Mouse (Mus musculus) kidney, embryonic 14.5 days (tissue): Measurements from ENCODE around the gene Saxo1. TPM values are rescaled to one million over a fixed set of nuclear protein-coding genes. Genes with fewer than 3 reads are reported as not detected.

Source experiments
- ATAC-seq: fragments of 200-750 bp; cut with Nextera tagmentation; 2 replicates; pipeline ENCODE4 v1.8.0; 2017; ENCODE audit warnings: moderate number of reproducible peaks, mild to moderate bottlenecking, moderate TSS enrichment, moderate library complexity; ENCODE audit not compliant: low FRiP score, low TSS enrichment
- H3K27ac ChIP-seq: fragments of 300-500 bp; sonication (generic); 2 replicates; pipeline ENCODE4 v1.5.1; 2014; ENCODE audit warnings: low read depth, mild to moderate bottlenecking, low read length, moderate library complexity, mixed read lengths
- H3K27me3 ChIP-seq: fragments of 300-500 bp; sonication (generic); 2 replicates; pipeline ENCODE4 v1.6.1; 2014; ENCODE audit warnings: mild to moderate bottlenecking, low read length; ENCODE audit not compliant: control insufficient read depth, insufficient read depth
- H3K36me3 ChIP-seq: fragments of 300-500 bp; sonication (generic); 2 replicates; pipeline ENCODE4 v1.6.1; 2014; ENCODE audit warnings: low read length, mixed read lengths; ENCODE audit not compliant: control insufficient read depth, insufficient read depth
- H3K4me1 ChIP-seq: fragments of 300-500 bp; sonication (generic); 2 replicates; pipeline ENCODE4 v1.6.1; 2014; ENCODE audit warnings: low read length, mixed read lengths; ENCODE audit not compliant: control insufficient read depth, insufficient read depth
- H3K4me2 ChIP-seq: fragments of 300-500 bp; sonication (generic); replicated peaks from 2 replicates; pipeline ENCODE4 v1.6.1; 2014; ENCODE audit warnings: low read depth, mild to moderate bottlenecking, low read length
- H3K4me3 ChIP-seq: fragments of 300-500 bp; sonication (generic); 2 replicates; pipeline ENCODE4 v1.5.1; 2014; ENCODE audit warnings: mild to moderate bottlenecking, low read length
- H3K9ac ChIP-seq: fragments of 300-500 bp; sonication (generic); 2 replicates; pipeline ENCODE4 v1.6.1; 2014; ENCODE audit warnings: low read depth, mild to moderate bottlenecking, low read length, moderate library complexity
- H3K9me3 ChIP-seq: fragments of 300-500 bp; sonication (generic); 2 replicates; pipeline ENCODE4 v1.6.1; 2016; ENCODE audit warnings: low read length; ENCODE audit not compliant: control insufficient read depth
- WGBS: fragments of 180-500 bp; shearing (Covaris S2); extraction: QIAGEN DNeasy Blood & Tissue Kit; methylation state at CpG from one replicate; pipeline ENCODE4 v1.1.7; 2014; 5-methylcytosine and 5-hydroxymethylcytosine counted together
- polyA plus RNA-seq: library from polyadenylated mRNA; unstranded; fragments of >200 nt; fragmentation: Nextera tagmentation; extraction: Ambion mirVana; gene quantifications from 2 replicates; pipeline ENCODE4 v1.2.1, GENCODE M21; 2014

Gene Saxo1
- 0.11 and 0.12 TPM in 2 replicates for polyA plus RNA-seq

- Histone ChIP-seq H3K4me1 (no peaks in the 10 kb centered on the region), H3K27me3 (no peaks in the 10 kb centered on the region), H3K4me3 (no peak within 1 kb of the TSS), H3K36me3 (no peaks in the 10 kb centered on the region), H3K9ac (no peak within 1 kb of the TSS), H3K9me3 (no peaks in the 10 kb centered on the region), H3K27ac (no peak within 1 kb of the TSS), H3K4me2 (no peak within 1 kb of the TSS)
- ATAC-seq, result no peak
- 92% methylated on average over 7 of the region's 7 CpGs for WGBS
These were observed at the start of gene Saxo1 for GRCm38 (mm10) chr4:86558228-86558627. Gene Saxo1 (minus strand): TSS chr4:86558328.

DNA sequence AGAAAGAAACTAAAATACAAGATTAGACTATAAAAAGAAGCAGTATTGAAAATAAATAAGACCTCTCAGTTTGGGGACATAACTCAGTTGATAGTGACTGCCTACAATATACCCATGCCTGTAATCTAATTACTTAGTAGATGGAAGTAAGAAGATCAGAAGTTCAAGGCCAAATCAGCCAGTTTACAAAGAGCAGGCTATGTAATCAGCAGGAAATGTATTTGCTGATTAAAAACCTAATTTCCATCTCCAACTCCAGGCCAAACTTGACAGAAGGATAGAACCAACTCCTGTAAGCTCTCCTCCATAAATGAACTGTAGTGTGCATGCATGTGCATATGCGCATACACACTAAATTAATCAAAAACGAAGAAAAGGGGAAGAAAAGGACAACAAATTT, 33.2 kb upstream of the Saxo1 start:
- WGBS, result 97% methylated on average over 2 of the region's 2 CpGs
- Histone ChIP-seq H3K36me3 (peaks cover 44% of the 10 kb centered on the region), H3K4me1 (no peaks in the 10 kb centered on the region), H3K4me3 (no peak overlapping the region), H3K27ac (no peak overlapping the region), H3K9me3 (no peaks in the 10 kb centered on the region), H3K4me2 (no peak overlapping the region), H3K9ac (no peak overlapping the region), H3K27me3 (no peaks in the 10 kb centered on the region)
- ATAC-seq, result no peak

GRCm38 (mm10) chr4:86588236-86588635, 30.1 kb upstream of the Saxo1 start:
- ATAC-seq, result no peak
- Histone ChIP-seq H3K4me2 (no peak overlapping the region), H3K36me3 (peaks cover 59% of the 10 kb centered on the region), H3K4me3 (no peak overlapping the region), H3K27ac (no peak overlapping the region), H3K27me3 (no peaks in the 10 kb centered on the region), H3K4me1 (no peaks in the 10 kb centered on the region), H3K9me3 (no peaks in the 10 kb centered on the region), H3K9ac (no peak overlapping the region)
- 93% methylated on average over 3 of the region's 3 CpGs for WGBS

DNA sequence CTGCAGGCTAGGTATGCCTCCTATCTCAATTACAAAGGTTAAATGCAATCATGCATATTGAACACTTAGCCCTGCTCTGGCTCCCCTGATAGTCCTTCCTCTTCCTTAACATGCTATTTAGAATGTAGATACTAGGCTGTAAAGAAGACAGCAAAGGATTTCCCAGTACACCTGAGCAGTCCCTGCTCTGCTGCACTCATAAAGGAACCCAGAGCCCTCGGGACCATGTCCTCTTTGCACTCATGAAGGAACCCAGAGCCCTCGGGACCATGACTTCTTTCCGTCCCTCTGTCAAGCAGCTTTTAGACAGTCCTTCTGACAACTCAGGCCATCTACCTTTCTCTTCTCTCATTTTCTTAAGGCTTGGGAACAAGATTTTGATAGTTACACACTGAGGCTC, 22.5 kb upstream of the Saxo1 start:
- peaks cover 49% of the 10 kb centered on the region for H3K36me3 ChIP-seq
- H3K9ac ChIP-seq, result no peak overlapping the region
- H3K4me3 ChIP-seq, result no peak overlapping the region
- H3K27ac ChIP-seq, result no peak overlapping the region
- ATAC-seq, result no peak
- H3K4me2 ChIP-seq, result no peak overlapping the region
- H3K4me1 ChIP-seq, result peaks cover 9% of the 10 kb centered on the region
- no peaks in the 10 kb centered on the region for H3K9me3 ChIP-seq
- H3K27me3 ChIP-seq, result no peaks in the 10 kb centered on the region
- 90% methylated on average over 3 of the region's 3 CpGs for WGBS

- 63% methylated on average over 4 of the region's 4 CpGs for WGBS
- H3K27ac ChIP-seq, result no peak overlapping the region
- ATAC-seq, result no peak
These were observed 21.9 kb upstream of the Saxo1 start for GRCm38 (mm10) chr4:86580056-86580455.

GRCm38 (mm10) chr4:86576630-86577225, 18.6 kb upstream of the Saxo1 start:
- H3K27me3 ChIP-seq, result no peaks in the 10 kb centered on the region
- WGBS, result 10% methylated on average over 11 of the region's 11 CpGs
- H3K9ac ChIP-seq, result peak overlapping the region; percentile 95
- H3K9me3 ChIP-seq, result no peaks in the 10 kb centered on the region
- peak overlapping the region; percentile 65 for H3K4me2 ChIP-seq
- peak overlapping the region; percentile 89 for H3K4me3 ChIP-seq
- peaks cover 22% of the 10 kb centered on the region; the same call in 1 of the 2 replicates for H3K36me3 ChIP-seq
- ATAC-seq, result no peak
- no peak overlapping the region for H3K27ac ChIP-seq
- H3K4me1 ChIP-seq, result peaks cover 14% of the 10 kb centered on the region

More at GRCm38 (mm10) chr4:86580056-86580455, 21.9 kb upstream of the Saxo1 start:
- no peak overlapping the region for H3K9ac ChIP-seq
- no peaks in the 10 kb centered on the region for H3K27me3 ChIP-seq
- H3K4me2 ChIP-seq, result no peak overlapping the region
- no peaks in the 10 kb centered on the region for H3K9me3 ChIP-seq
- H3K36me3 ChIP-seq, result peaks cover 44% of the 10 kb centered on the region
- peaks cover 10% of the 10 kb centered on the region for H3K4me1 ChIP-seq
- no peak overlapping the region for H3K4me3 ChIP-seq

GRCm38 (mm10) chr4:86576120-86576541, 18.0 kb upstream of the Saxo1 start:
- Histone ChIP-seq H3K9me3 (no peaks in the 10 kb centered on the region), H3K4me1 (peaks cover 14% of the 10 kb centered on the region), H3K4me3 (peak overlapping the region; percentile 89), H3K27me3 (no peaks in the 10 kb centered on the region), H3K4me2 (peak overlapping the region; percentile 65), H3K27ac (peak overlapping the region; percentile 98), H3K9ac (peak overlapping the region; percentile 95), H3K36me3 (peaks cover 22% of the 10 kb centered on the region; the same call in 1 of the 2 replicates)
- no peak for ATAC-seq
- WGBS, result under 1% methylated on average over 20 of the region's 20 CpGs

GRCm38 (mm10) chr4:86575283-86575983, 17.3 kb upstream of the Saxo1 start, which contains the start of gene Rraga:
Gene Rraga (plus strand): TSS chr4:86575668.
- Histone ChIP-seq H3K9ac (peak within 1 kb of the TSS; percentile 95), H3K27me3 (no peaks in the 10 kb centered on the region), H3K9me3 (no peaks in the 10 kb centered on the region), H3K36me3 (peaks cover 16% of the 10 kb centered on the region; the same call in 1 of the 2 replicates), H3K4me1 (peaks cover 14% of the 10 kb centered on the region), H3K4me2 (peak within 1 kb of the TSS; percentile 65), H3K27ac (peak within 1 kb of the TSS; percentile 98), H3K4me3 (peak within 1 kb of the TSS; percentile 89)
- peak; percentile 97 for ATAC-seq
- WGBS, result under 1% methylated on average over 53 of the region's 53 CpGs

GRCm38 (mm10) chr4:86574939-86575282, 16.8 kb upstream of the Saxo1 start:
- peaks cover 11% of the 10 kb centered on the region; the same call in 1 of the 2 replicates for H3K36me3 ChIP-seq
- H3K4me3 ChIP-seq, result peak overlapping the region; percentile 89
- WGBS, result 20% methylated on average over 6 of the region's 6 CpGs
- H3K4me1 ChIP-seq, result peaks cover 14% of the 10 kb centered on the region
- peak overlapping the region; percentile 98 for H3K27ac ChIP-seq
- ATAC-seq, result peak; percentile 41
- H3K27me3 ChIP-seq, result no peaks in the 10 kb centered on the region
- H3K9ac ChIP-seq, result peak overlapping the region; percentile 95
- no peaks in the 10 kb centered on the region for H3K9me3 ChIP-seq
- H3K4me2 ChIP-seq, result peak overlapping the region; percentile 65
